Mouse (Mus musculus) forebrain, embryonic 12.5 days (tissue): ENCODE measurements around the gene Rap1gds1. TPM values are rescaled to one million over a fixed set of nuclear protein-coding genes. Genes with fewer than 3 reads are reported as not detected.

Source experiments
- ATAC-seq: fragments of 200-750 bp; cut with Nextera tagmentation; 2 replicates; pipeline ENCODE4 v1.8.0; 2017; ENCODE audit warnings: moderate TSS enrichment; ENCODE audit not compliant: low FRiP score
- H3K27ac ChIP-seq: fragments of 300-500 bp; sonication (generic); 2 replicates; pipeline ENCODE4 v1.5.1; 2016; ENCODE audit warnings: mild to moderate bottlenecking
- H3K27me3 ChIP-seq: fragments of 300-500 bp; sonication (generic); 2 replicates; pipeline ENCODE4 v1.6.1; 2016; ENCODE audit warnings: mild to moderate bottlenecking
- H3K36me3 ChIP-seq: fragments of 300-500 bp; sonication (generic); replicated peaks from 2 replicates; pipeline ENCODE4 v1.6.1; 2016; ENCODE audit warnings: mild to moderate bottlenecking
- H3K4me1 ChIP-seq: fragments of 300-500 bp; sonication (generic); 2 replicates; pipeline ENCODE4 v1.6.1; 2016
- H3K4me2 ChIP-seq: fragments of 300-500 bp; sonication (generic); 2 replicates; pipeline ENCODE4 v1.6.1; 2016; ENCODE audit warnings: mild to moderate bottlenecking, moderate library complexity
- H3K4me3 ChIP-seq: fragments of 300-500 bp; sonication (generic); replicated peaks from 2 replicates; pipeline ENCODE4 v1.5.1; 2016; ENCODE audit warnings: mild to moderate bottlenecking
- H3K9ac ChIP-seq: fragments of 300-500 bp; sonication (generic); 2 replicates; pipeline ENCODE4 v1.6.1; 2016; ENCODE audit warnings: mild to moderate bottlenecking
- H3K9me3 ChIP-seq: fragments of 300-500 bp; sonication (generic); 2 replicates; pipeline ENCODE4 v1.6.1; 2016
- WGBS: fragments of 180-500 bp; shearing (Covaris S2); methylation state at CpG from one replicate; pipeline ENCODE4 v1.1.7; 2016; 5-methylcytosine and 5-hydroxymethylcytosine counted together
- polyA plus RNA-seq: library from polyadenylated mRNA; unstranded; fragments of >200 nt; fragmentation: Nextera tagmentation; extraction: Ambion mirVana; gene quantifications from 2 replicates; pipeline ENCODE4 v1.2.1, GENCODE M21; 2016

The Rap1gds1 gene
- polyA plus RNA-seq, 1 experiment from 2014 or later: 59.1 TPM

GRCm38 (mm10) chr3:139083778-139084539 lies 9.0 kb upstream of the Rap1gds1 start:
- H3K4me3 ChIP-seq: no peak overlapping the region
- 0 out of 2 replicates have a peak, but pooled peaks cover 7% of the 10 kb centered on the region for H3K9me3 ChIP-seq
- no peaks in the 10 kb centered on the region for H3K4me1 ChIP-seq
- no peak overlapping the region for H3K9ac ChIP-seq
- H3K27ac ChIP-seq: no peak overlapping the region
- no peak overlapping the region for H3K4me2 ChIP-seq
- H3K36me3 ChIP-seq: no peaks in the 10 kb centered on the region
- WGBS: 82% methylated on average over 5 of the region's 5 CpGs
- ATAC-seq: no peak
- H3K27me3 ChIP-seq: no peaks in the 10 kb centered on the region

DNA sequence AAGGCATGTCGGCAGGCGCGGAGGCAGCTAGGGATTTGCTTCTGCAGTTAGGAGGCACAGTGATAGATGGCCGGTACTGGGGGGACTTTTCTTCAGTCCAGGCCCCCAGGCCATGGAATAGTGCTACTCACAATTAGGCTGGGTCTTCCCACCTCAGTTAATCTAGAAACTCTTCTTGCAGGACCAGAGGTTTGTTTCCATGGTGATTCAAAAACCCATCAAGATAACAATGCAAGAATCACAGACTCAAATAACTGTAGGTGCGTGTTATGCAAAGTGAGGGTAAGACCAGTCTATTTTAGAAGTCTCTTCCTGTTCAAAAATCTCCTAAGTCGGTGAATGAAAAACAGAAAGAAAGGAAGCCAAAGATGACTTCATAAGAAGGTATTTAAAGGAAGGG lies 4.8 kb upstream of the Rap1gds1 start:
- Histone ChIP-seq H3K4me2 (no peak overlapping the region), H3K9ac (no peak overlapping the region), H3K36me3 (no peaks in the 10 kb centered on the region), H3K4me1 (0 out of 2 replicates have a peak, but pooled peaks cover 3% of the 10 kb centered on the region), H3K9me3 (no peaks in the 10 kb centered on the region), H3K27me3 (no peaks in the 10 kb centered on the region), H3K27ac (no peak overlapping the region), H3K4me3 (no peak overlapping the region)
- no peak for ATAC-seq
- WGBS: 92% methylated on average over 6 of the region's 6 CpGs

GRCm38 (mm10) chr3:139078010-139078409 lies 3.0 kb upstream of the Rap1gds1 start:
- Histone ChIP-seq H3K4me2 (no peak overlapping the region), H3K9ac (no peak overlapping the region), H3K9me3 (no peaks in the 10 kb centered on the region), H3K4me1 (peaks cover 7% of the 10 kb centered on the region; the same call in 1 of the 2 replicates), H3K36me3 (no peaks in the 10 kb centered on the region), H3K4me3 (no peak overlapping the region), H3K27me3 (no peaks in the 10 kb centered on the region), H3K27ac (no peak overlapping the region)
- 80% methylated on average over 3 of the region's 3 CpGs for WGBS
- no peak for ATAC-seq

- Histone ChIP-seq H3K27ac (no peak overlapping the region), H3K4me1 (peaks cover 7% of the 10 kb centered on the region; the same call in 1 of the 2 replicates), H3K4me3 (peak overlapping the region; percentile 88)
Measured at GRCm38 (mm10) chr3:139076059-139076455, 1.1 kb upstream of the Rap1gds1 start.

DNA sequence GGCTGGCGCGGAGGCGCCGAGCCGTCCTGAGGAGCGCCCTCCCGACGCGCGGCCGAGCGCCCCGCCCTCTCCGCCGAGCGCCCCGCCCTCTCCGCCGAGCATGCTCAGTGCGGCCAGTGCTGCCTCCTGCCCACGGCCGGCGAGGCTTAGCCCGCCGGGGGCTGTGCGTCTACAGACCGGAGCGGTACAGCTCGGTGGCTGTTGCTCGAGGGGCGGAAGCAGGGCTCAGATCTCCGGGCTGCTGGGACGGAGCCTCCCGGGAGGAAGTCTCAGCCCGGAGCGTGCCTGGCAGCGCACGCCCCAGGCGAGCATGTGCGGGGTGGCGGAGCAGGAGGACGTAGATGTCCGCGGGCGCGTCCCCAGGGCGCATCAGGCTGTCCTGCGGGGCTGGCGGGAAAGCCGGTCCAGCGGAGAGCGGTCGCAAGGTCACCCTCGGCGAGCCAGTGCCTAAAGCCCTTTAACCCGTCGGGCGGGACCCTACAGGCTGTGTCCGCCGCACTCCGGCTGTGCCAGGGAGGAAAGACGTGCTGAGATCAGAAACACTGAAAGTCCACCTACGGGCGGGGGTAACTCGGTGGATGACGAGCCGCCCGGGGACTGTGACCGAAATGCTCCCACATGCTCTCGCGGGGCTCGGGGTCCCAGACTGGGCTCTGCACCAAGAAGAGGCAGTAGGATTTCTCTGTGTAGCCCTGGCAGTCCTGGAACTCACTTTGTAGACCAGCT lies 495 bp upstream of the Rap1gds1 start:
- H3K9ac ChIP-seq: peak overlapping the region; percentile 77
- 0% methylated on average over 52 of the region's 72 CpGs for WGBS
- ATAC-seq: peak; percentile 96

More at GRCm38 (mm10) chr3:139076059-139076455, 1.1 kb upstream of the Rap1gds1 start:
- Histone ChIP-seq H3K9ac (peak overlapping the region; percentile 77), H3K4me2 (peak overlapping the region; percentile 83), H3K9me3 (no peaks in the 10 kb centered on the region), H3K36me3 (no peaks in the 10 kb centered on the region), H3K27me3 (no peaks in the 10 kb centered on the region)
- no peak for ATAC-seq
- 16% methylated on average over 7 of the region's 7 CpGs for WGBS

GRCm38 (mm10) chr3:139073801-139074483 lies 1.1 kb downstream of the Rap1gds1 start:
- Histone ChIP-seq H3K27me3 (no peaks in the 10 kb centered on the region), H3K9me3 (no peaks in the 10 kb centered on the region), H3K9ac (peak overlapping the region; percentile 87), H3K36me3 (no peaks in the 10 kb centered on the region), H3K27ac (peak overlapping the region; percentile 98), H3K4me1 (peaks cover 10% of the 10 kb centered on the region; the same call in 1 of the 2 replicates), H3K4me3 (peak overlapping the region; percentile 88), H3K4me2 (peak overlapping the region; percentile 60)
- ATAC-seq: no peak
- WGBS: 8% methylated on average over 12 of the region's 12 CpGs

More for the DNA sequence above, 495 bp upstream of the Rap1gds1 start:
- H3K9me3 ChIP-seq: no peaks in the 10 kb centered on the region
- peaks cover 7% of the 10 kb centered on the region; the same call in 1 of the 2 replicates for H3K4me1 ChIP-seq
- no peaks in the 10 kb centered on the region for H3K36me3 ChIP-seq
- H3K4me3 ChIP-seq: peak overlapping the region; percentile 88
- peak overlapping the region; percentile 98 for H3K27ac ChIP-seq
- H3K4me2 ChIP-seq: peak overlapping the region; percentile 83
- H3K27me3 ChIP-seq: no peaks in the 10 kb centered on the region

GRCm38 (mm10) chr3:139069539-139069938 lies 5.5 kb downstream of the Rap1gds1 start:
- Histone ChIP-seq H3K9ac (no peak overlapping the region), H3K36me3 (no peaks in the 10 kb centered on the region), H3K4me2 (no peak overlapping the region), H3K27ac (no peak overlapping the region), H3K4me3 (no peak overlapping the region), H3K27me3 (no peaks in the 10 kb centered on the region), H3K9me3 (no peaks in the 10 kb centered on the region), H3K4me1 (peaks cover 11% of the 10 kb centered on the region; the same call in 1 of the 2 replicates)
- 80% methylated on average over 4 of the region's 4 CpGs for WGBS
- no peak for ATAC-seq

DNA sequence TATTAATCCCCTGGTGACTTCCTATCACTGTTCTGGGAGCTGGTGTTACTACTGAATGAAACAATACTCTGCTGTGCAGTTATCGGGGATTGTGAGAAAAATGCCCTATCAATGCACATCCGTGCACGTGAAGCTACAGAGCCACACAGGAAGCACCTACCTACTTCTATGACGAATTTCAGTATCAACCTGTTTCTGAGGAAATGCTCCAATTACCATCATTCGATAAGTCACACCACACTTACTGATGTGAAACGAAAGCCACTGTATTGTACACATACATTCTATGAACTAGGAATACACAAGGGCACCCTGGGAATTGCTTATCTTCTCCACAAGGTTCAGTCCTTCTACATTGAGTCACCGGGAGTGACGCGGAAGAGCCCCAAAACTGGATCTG lies 10.9 kb downstream of the Rap1gds1 start:
- Histone ChIP-seq H3K9ac (no peak overlapping the region), H3K9me3 (no peaks in the 10 kb centered on the region), H3K4me2 (no peak overlapping the region), H3K27me3 (no peaks in the 10 kb centered on the region), H3K4me3 (no peak overlapping the region), H3K36me3 (peaks cover 7% of the 10 kb centered on the region; the same call in 1 of the 2 replicates), H3K4me1 (0 out of 2 replicates have a peak, but pooled peaks cover 5% of the 10 kb centered on the region), H3K27ac (no peak overlapping the region)
- WGBS: 96% methylated on average over 9 of the region's 9 CpGs
- ATAC-seq: no peak

DNA sequence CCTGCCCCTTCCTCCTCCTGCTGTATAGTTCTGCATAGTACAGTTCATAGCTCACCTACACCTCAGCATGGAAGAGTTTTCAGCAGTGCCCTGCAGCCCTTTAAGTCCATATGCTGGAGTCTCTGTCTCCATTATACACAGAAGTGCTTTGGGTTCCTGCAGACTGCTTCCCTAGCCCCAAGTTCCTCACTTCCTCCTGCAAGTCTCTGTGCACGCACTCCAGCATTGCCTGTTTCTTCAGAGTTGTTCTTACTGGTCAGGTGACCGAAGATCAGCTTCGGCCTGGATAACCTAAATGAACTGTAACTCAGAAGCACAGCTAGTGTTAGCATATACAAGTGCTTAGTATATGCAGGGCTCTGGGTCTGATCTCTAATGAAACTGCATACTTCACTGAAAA lies 12.9 kb downstream of the Rap1gds1 start:
- H3K27me3 ChIP-seq: no peaks in the 10 kb centered on the region
- 97% methylated on average over 3 of the region's 3 CpGs for WGBS
- H3K4me1 ChIP-seq: no peaks in the 10 kb centered on the region
- H3K4me3 ChIP-seq: no peak overlapping the region
- H3K9ac ChIP-seq: no peak overlapping the region
- ATAC-seq: no peak
- no peak overlapping the region for H3K27ac ChIP-seq
- no peak overlapping the region for H3K4me2 ChIP-seq
- no peaks in the 10 kb centered on the region for H3K9me3 ChIP-seq
- H3K36me3 ChIP-seq: peaks cover 7% of the 10 kb centered on the region; the same call in 1 of the 2 replicates

- H3K27me3 ChIP-seq: no peaks in the 10 kb centered on the region
- no peak overlapping the region for H3K4me2 ChIP-seq
- 91% methylated on average over 12 of the region's 12 CpGs for WGBS
- peaks cover 8% of the 10 kb centered on the region; the same call in 1 of the 2 replicates for H3K36me3 ChIP-seq
- H3K27ac ChIP-seq: no peak overlapping the region
- H3K9me3 ChIP-seq: no peaks in the 10 kb centered on the region
- no peaks in the 10 kb centered on the region for H3K4me1 ChIP-seq
- H3K9ac ChIP-seq: no peak overlapping the region
- no peak for ATAC-seq
- no peak overlapping the region for H3K4me3 ChIP-seq
Measured at GRCm38 (mm10) chr3:139048701-139049622, 26.0 kb downstream of the Rap1gds1 start.

GRCm38 (mm10) chr3:139042433-139042854 lies 32.6 kb downstream of the Rap1gds1 start:
- no peak for ATAC-seq
- WGBS: 72% methylated on average over 3 of the region's 3 CpGs
- Histone ChIP-seq H3K36me3 (0 out of 2 replicates have a peak, but pooled peaks cover 2% of the 10 kb centered on the region), H3K4me3 (no peak overlapping the region), H3K4me1 (no peaks in the 10 kb centered on the region), H3K27me3 (no peaks in the 10 kb centered on the region), H3K4me2 (no peak overlapping the region), H3K27ac (no peak overlapping the region), H3K9ac (no peak overlapping the region), H3K9me3 (no peaks in the 10 kb centered on the region; the same call in 1 of the 2 replicates)
